Mouse (Mus musculus) forebrain, postnatal 0 days (tissue): ENCODE measurements around the gene Eif5a2. TPM values are rescaled to one million over a fixed set of nuclear protein-coding genes. Genes with fewer than 3 reads are reported as not detected.

Experiments used
- ATAC-seq: fragments of 200-750 bp; cut with Nextera tagmentation; 2 replicates; pipeline ENCODE4 v1.8.0; 2017; ENCODE audit warnings: mild to moderate bottlenecking, moderate library complexity
- DNase-seq: peaks from one replicate; pipeline ENCODE4 v3.0.0-alpha.2; 2015
- H3K27ac ChIP-seq: fragments of 300-500 bp; sonication (generic); 2 replicates; pipeline ENCODE4 v1.5.1; 2014; ENCODE audit warnings: low read depth, mild to moderate bottlenecking, antibody characterized with exemption, low read length, moderate library complexity, mixed read lengths
- H3K27me3 ChIP-seq: fragments of 300-500 bp; sonication (generic); 2 replicates; pipeline ENCODE4 v1.6.1; 2014; ENCODE audit warnings: mild to moderate bottlenecking, low read length, mixed read lengths; ENCODE audit not compliant: insufficient read depth
- H3K36me3 ChIP-seq: fragments of 300-500 bp; sonication (generic); 2 replicates; pipeline ENCODE4 v1.6.1; 2014; ENCODE audit warnings: mild to moderate bottlenecking, moderate library complexity; ENCODE audit not compliant: insufficient read depth
- H3K4me1 ChIP-seq: fragments of 300-500 bp; sonication (generic); 2 replicates; pipeline ENCODE4 v1.6.1; 2014; ENCODE audit warnings: antibody characterized with exemption; ENCODE audit not compliant: insufficient read depth
- H3K4me2 ChIP-seq: fragments of 300-500 bp; sonication (generic); 2 replicates; pipeline ENCODE4 v1.6.1; 2014; ENCODE audit warnings: low read depth, mild to moderate bottlenecking, moderate library complexity
- H3K4me3 ChIP-seq: fragments of 300-500 bp; sonication (generic); 2 replicates; pipeline ENCODE4 v1.5.1; 2014; ENCODE audit warnings: low read depth, low read length, mixed read lengths
- H3K9ac ChIP-seq: fragments of 300-500 bp; sonication (generic); 2 replicates; pipeline ENCODE4 v1.6.1; 2014; ENCODE audit warnings: mild to moderate bottlenecking
- H3K9me3 ChIP-seq: fragments of 300-500 bp; sonication (generic); 2 replicates; pipeline ENCODE4 v1.6.1; 2016; ENCODE audit warnings: low read length
- CTCF ChIP-seq: sonication (generic); IDR thresholded peaks from 2 replicates; pipeline ENCODE4 v1.5.1; 2016; ENCODE audit warnings: antibody characterized with exemption, control low read depth, low read depth
- WGBS: fragments of 180-500 bp; shearing (Covaris S2); extraction: QIAGEN DNeasy Blood & Tissue Kit; methylation state at CpG from one replicate; pipeline ENCODE4 v1.1.7; 2014; 5-methylcytosine and 5-hydroxymethylcytosine counted together
- polyA plus RNA-seq: library from polyadenylated mRNA; unstranded; fragments of >200 nt; fragmentation: Nextera tagmentation; extraction: Ambion mirVana; gene quantifications from 2 replicates; pipeline ENCODE4 v1.2.1, GENCODE M21; 2015
- total RNA-seq: library from RNA; depleted of rRNA; stranded (reverse); fragments of >200 nt; gene quantifications from 2 replicates; pipeline ENCODE4 v1.2.3, GENCODE M21; 2014

Eif5a2 gene
- total and polyA plus RNA-seq, 2 experiments from 2014 or later: 8.0 to 25.4 TPM

DNA sequence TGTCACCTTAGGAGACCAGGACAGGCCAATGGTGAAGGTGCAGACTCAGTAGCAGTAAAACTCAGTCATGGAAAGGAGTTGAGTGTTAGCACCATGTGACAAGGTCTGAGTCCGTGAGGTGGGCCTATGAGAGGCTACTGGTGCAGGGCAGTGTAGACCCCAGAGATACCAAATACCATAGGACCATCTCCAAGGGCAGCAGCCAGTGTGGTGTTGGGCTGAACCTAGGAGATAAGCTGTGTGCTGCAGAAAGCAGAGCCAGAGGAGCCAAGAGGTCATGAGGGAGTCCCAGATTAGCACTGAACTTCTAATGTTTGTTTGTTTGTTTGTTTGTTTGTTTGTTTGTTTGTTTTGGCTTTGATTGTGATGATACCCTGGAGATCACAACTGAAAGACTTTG lies 4.6 kb upstream of the Eif5a2 start:
- no peak for TF ChIP-seq CTCF
- Histone ChIP-seq H3K9me3 (no peaks in the 10 kb centered on the region), H3K4me2 (no peak overlapping the region), H3K36me3 (no peaks in the 10 kb centered on the region), H3K27ac (no peak overlapping the region), H3K4me3 (no peak overlapping the region), H3K4me1 (peaks cover 3% of the 10 kb centered on the region), H3K27me3 (no peaks in the 10 kb centered on the region), H3K9ac (no peak overlapping the region)
- WGBS: 78% methylated on average over 1 of the region's 1 CpGs
- ATAC-seq (no peak), DNase-seq (no peak)

DNA sequence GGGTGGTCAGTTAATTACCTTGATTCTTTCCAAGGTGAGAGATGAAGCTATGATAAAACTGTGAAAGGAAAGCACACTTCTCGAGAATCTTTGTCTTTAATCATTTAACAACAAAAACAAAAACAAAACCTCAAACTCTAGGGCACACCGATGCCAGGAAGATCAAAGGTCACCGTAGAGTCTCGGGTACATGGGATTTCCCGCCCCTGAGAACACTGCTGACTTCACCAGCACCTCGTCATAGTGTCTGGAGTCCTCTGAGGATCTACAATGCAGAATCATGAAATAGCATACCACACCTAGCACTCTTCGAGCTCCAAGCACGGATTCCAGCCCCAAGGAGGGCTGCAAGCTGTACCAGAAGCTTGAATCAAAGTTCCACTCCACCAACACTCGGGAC lies 565 bp upstream of the Eif5a2 start:
- no peaks in the 10 kb centered on the region for H3K27me3 ChIP-seq
- H3K4me3 ChIP-seq: peak overlapping the region; percentile 77
- peak overlapping the region; percentile 100 for H3K4me2 ChIP-seq
- no peak for TF ChIP-seq CTCF
- H3K27ac ChIP-seq: no peak overlapping the region
- peak overlapping the region; percentile 35; the same call in 1 of the 2 replicates for H3K9ac ChIP-seq
- ATAC-seq (peak; percentile 5; the same call in 1 of the 2 replicates), DNase-seq (no peak)
- H3K36me3 ChIP-seq: no peaks in the 10 kb centered on the region
- H3K9me3 ChIP-seq: no peaks in the 10 kb centered on the region
- peaks cover 3% of the 10 kb centered on the region for H3K4me1 ChIP-seq
- 77% methylated on average over 9 of the region's 9 CpGs for WGBS

DNA sequence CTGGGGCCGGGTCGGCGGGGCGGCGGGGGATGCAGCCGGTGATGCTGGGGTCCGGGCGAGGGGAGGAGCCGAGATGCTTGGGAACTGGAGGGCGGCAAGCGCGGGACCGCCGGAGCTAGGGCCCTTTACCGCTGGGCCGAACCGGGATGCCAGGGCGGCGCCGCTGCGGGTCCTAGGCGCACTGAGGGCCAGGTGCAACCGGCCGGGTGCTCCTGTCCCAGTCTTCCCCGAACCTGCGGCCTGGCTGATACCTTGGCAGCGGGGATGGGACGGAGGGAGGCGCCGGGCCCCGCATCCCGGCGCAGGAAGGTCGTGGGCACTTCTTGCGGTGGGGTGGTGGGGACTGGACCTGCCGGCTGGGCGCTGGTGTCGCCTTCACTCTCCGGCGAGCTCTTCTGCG lies 346 bp downstream of the Eif5a2 start:
- no peak for TF ChIP-seq CTCF
- Histone ChIP-seq H3K27ac (no peak overlapping the region), H3K9ac (peak overlapping the region; percentile 65), H3K9me3 (no peaks in the 10 kb centered on the region), H3K4me2 (peak overlapping the region; percentile 100), H3K27me3 (no peaks in the 10 kb centered on the region), H3K36me3 (no peaks in the 10 kb centered on the region), H3K4me1 (peaks cover 3% of the 10 kb centered on the region), H3K4me3 (peak overlapping the region; percentile 77)
- no peak for DNase-seq
- peak; percentile 66 for ATAC-seq
- under 1% methylated on average over 40 of the region's 41 CpGs for WGBS

DNA sequence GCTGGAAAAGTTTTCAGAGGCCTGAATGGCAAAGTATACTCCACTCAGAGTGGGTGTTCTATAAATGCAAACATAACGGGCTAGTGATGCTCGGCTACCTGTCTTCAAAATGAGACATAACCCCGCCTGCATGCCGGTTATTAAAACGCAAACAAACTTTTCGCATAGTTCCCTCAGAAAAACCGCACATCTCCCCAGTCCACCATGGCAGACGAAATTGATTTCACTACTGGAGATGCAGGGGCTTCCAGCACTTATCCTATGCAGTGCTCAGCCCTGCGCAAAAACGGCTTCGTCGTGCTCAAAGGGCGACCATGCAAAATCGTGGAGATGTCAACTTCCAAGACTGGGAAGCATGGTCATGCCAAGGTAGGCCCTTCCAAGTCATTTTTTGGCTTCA lies 772 bp downstream of the Eif5a2 start:
- WGBS: 16% methylated on average over 14 of the region's 14 CpGs
- TF ChIP-seq CTCF: no peak
- Histone ChIP-seq H3K4me3 (peak overlapping the region; percentile 77), H3K27ac (no peak overlapping the region), H3K36me3 (no peaks in the 10 kb centered on the region), H3K9me3 (no peaks in the 10 kb centered on the region), H3K9ac (peak overlapping the region; percentile 65; the same call in 1 of the 2 replicates), H3K4me1 (peaks cover 3% of the 10 kb centered on the region), H3K27me3 (no peaks in the 10 kb centered on the region), H3K4me2 (peak overlapping the region; percentile 100)
- DNase-seq (no peak), ATAC-seq (no peak)

DNA sequence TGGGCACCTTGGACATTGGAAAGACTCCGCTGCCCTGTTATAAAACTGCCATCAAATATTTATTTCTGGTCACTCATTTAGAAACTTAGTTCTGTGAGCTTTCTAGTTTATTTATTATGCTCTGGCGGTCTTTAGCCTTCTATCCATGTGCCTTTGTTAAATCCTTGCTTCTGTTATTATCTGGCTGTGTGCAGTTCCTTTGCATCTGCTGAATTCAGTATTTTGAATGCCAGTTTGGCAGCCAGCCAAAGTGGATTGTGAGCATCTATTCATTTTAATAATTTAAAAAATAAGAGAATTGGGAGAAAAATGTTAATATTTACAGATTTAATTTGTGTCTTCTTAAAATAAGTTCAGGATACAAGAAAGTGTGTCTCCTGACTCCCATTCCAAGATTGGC lies 3.1 kb downstream of the Eif5a2 start:
- 36% methylated on average over 2 of the region's 2 CpGs for WGBS
- no peaks in the 10 kb centered on the region for H3K36me3 ChIP-seq
- DNase-seq (peak; percentile 41), ATAC-seq (no peak)
- H3K4me2 ChIP-seq: no peak overlapping the region
- H3K27ac ChIP-seq: no peak overlapping the region
- no peak for TF ChIP-seq CTCF
- H3K4me1 ChIP-seq: peaks cover 3% of the 10 kb centered on the region
- no peaks in the 10 kb centered on the region for H3K9me3 ChIP-seq
- no peak overlapping the region for H3K4me3 ChIP-seq
- no peak overlapping the region for H3K9ac ChIP-seq
- no peaks in the 10 kb centered on the region for H3K27me3 ChIP-seq

DNA sequence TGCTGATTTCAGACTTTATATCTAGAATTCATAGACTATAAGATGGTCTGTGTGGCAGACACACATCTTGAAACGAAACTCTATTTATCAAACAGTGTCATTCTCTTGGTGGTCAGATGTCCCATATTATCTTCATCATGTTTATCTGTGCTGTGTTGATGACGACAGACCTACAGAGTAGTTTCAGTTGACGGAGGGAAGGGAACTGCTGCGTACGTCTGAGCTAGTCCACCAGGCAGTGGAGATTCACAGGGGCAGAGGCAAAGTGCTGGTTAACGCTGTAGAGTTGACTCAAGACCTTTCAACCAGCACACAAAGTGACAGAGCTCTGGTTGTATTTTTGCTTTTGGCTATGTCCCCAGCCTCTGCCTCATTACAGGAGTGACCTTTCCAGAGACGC lies 13.8 kb downstream of the Eif5a2 start:
- H3K9me3 ChIP-seq: no peaks in the 10 kb centered on the region
- 90% methylated on average over 7 of the region's 7 CpGs for WGBS
- H3K4me3 ChIP-seq: no peak overlapping the region
- no peak for TF ChIP-seq CTCF
- DNase-seq (no peak), ATAC-seq (no peak)
- H3K27me3 ChIP-seq: no peaks in the 10 kb centered on the region
- H3K9ac ChIP-seq: no peak overlapping the region
- no peaks in the 10 kb centered on the region for H3K36me3 ChIP-seq
- no peak overlapping the region for H3K27ac ChIP-seq
- H3K4me1 ChIP-seq: no peaks in the 10 kb centered on the region
- no peak overlapping the region for H3K4me2 ChIP-seq

DNA sequence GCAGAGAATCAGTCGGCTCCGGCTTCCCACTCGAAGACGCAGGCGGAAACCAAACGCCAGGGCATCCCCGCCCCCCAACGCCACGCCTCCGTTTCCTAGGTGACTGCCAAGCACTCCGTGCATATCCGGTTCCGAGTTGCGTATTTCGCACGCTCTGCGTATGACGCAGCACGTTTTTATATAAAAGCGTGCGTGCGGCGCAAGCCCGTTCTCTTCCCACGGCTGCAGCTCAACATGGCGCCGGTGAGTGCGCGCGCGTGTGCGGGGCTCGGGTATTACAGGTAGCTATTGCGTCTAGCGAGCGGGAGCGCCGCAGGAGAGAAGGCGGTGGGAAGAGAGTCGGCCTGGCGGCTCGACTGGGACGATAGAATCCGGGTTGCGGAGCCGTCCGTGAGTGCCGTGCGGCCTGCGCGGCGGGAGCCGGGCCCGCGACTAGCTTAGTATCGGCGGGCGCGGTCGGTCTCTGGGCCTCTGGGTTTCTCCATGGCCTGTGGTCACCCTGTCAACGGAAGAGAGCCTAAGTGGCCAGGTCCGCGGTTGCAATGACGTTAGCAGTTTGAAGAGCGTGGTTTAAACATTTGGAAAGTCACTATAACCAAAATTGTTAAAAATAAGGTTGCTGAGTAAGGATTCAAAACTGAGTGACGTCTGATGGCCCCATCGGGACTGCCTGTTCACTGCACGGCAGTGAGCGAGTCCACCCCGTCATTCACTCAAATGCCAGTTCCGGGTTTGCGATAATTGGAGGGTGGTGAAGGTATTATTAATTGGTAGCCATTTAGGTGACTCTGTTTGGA lies 24.4 kb downstream of the Eif5a2 start, which contains the start of gene Rpl22l1:
Gene Rpl22l1 (plus strand): TSS at position 136 of the 797 bp plus-strand sequence.
- under 1% methylated on average over 72 of the region's 72 CpGs for WGBS
- ATAC-seq (peak; percentile 100), DNase-seq (peak; percentile 99)
- no peaks in the 10 kb centered on the region for H3K27me3 ChIP-seq
- H3K9me3 ChIP-seq: no peaks in the 10 kb centered on the region
- peak; percentile 23; the same call in 1 of the 2 replicates for TF ChIP-seq CTCF
- H3K4me3 ChIP-seq: peak within 1 kb of the TSS; percentile 94
- peak within 1 kb of the TSS; percentile 62 for H3K4me2 ChIP-seq
- peak within 1 kb of the TSS; percentile 87 for H3K27ac ChIP-seq
- peak within 1 kb of the TSS; percentile 89 for H3K9ac ChIP-seq
- peaks cover 6% of the 10 kb centered on the region for H3K36me3 ChIP-seq
- peaks cover 6% of the 10 kb centered on the region for H3K4me1 ChIP-seq
